ENCODE assay signal across 8 mouse cellular contexts in the genomic region with DNA sequence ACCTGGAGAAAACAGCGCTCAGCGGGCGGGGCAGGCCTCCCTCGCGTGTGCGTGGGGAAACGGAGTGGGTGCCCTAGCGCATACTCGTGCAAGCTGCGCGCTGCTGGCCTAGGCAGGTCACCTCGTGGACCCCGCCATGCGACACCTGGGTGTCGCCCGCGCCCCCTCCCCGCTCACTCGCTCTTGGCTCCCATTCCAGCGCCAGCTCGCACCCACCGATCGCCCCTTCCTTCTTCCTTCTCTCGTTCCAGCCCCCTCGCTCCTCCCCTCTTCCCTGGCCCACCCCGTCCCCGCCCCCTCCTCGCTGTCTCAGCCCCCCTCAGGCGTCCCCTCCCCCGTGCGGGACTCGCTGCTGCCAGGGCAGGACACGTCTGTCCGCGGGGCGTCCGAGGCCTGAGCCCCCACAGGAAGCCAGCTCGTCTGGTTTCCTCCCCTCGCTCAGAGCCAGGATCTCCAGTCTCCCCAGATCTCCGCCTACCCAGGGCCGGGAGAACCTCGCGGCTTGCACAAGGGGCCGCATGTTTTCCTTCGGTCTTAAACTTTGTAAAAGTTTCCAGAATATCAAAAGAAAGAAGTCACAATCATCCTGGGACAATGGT. TPM values are rescaled to one million over a fixed set of nuclear protein-coding genes. Genes with fewer than 3 reads are reported as not detected.
DNase-seq lines count a peak whose midpoint lies in the region; ATAC-seq and TF ChIP-seq lines count a peak whose summit lies in the region.

No protein-coding gene starts in this region.

- peak overlapping the region; percentile 60 for H3K9ac ChIP-seq in heart, postnatal 0 days (replicated peaks; ENCODE audit: low read depth, low read length)
- peak overlapping the region; percentile 79 for H3K9ac ChIP-seq in limb, embryonic 11.5 days (ENCODE audit: low read length)
- H3K9ac ChIP-seq in midbrain, embryonic 11.5 days (ENCODE audit: low read length) = peak overlapping the region; percentile 74

- H3K4me2 ChIP-seq in heart, postnatal 0 days (ENCODE audit: low read depth, low read length) = peak overlapping the region; percentile 90
- peak overlapping the region; percentile 60 for H3K4me2 ChIP-seq in limb, embryonic 11.5 days (ENCODE audit: low read depth, severe bottlenecking)
- H3K4me2 ChIP-seq in midbrain, embryonic 11.5 days = peak overlapping the region; percentile 99

- no peaks in the 10 kb centered on the region for H3K9me3 ChIP-seq in heart, postnatal 0 days (replicated peaks; ENCODE audit: control insufficient read depth, low read length)
- H3K9me3 ChIP-seq in limb, embryonic 11.5 days (ENCODE audit: control insufficient read depth, low read length) = no peaks in the 10 kb centered on the region
- no peaks in the 10 kb centered on the region for H3K9me3 ChIP-seq in midbrain, embryonic 11.5 days (ENCODE audit: control insufficient read depth, low read length)

- H3K27ac ChIP-seq in heart, postnatal 0 days (ENCODE audit: low read depth) = peak overlapping the region; percentile 68
- peak overlapping the region; percentile 77 for H3K27ac ChIP-seq in limb, embryonic 11.5 days (replicated peaks; ENCODE audit: low read depth, low read length)
- no peak overlapping the region for H3K27ac ChIP-seq in midbrain, embryonic 11.5 days (ENCODE audit: low read depth, low read length)

- H3K4me1 ChIP-seq in heart, postnatal 0 days (ENCODE audit: control insufficient read depth, insufficient read depth) = peaks cover 32% of the 10 kb centered on the region
- peaks cover 38% of the 10 kb centered on the region for H3K4me1 ChIP-seq in limb, embryonic 11.5 days (ENCODE audit: control insufficient read depth, insufficient read depth, low read length)
- H3K4me1 ChIP-seq in midbrain, embryonic 11.5 days (ENCODE audit: control insufficient read depth, insufficient read depth, low read length) = peaks cover 21% of the 10 kb centered on the region

- ATAC-seq in heart, postnatal 0 days (ENCODE audit: insufficient read depth, low read depth) = peak; percentile 75
- peak; percentile 70 for ATAC-seq in limb, embryonic 11.5 days (ENCODE audit: insufficient number of reproducible peaks, low FRiP score, low TSS enrichment, low read depth)
- ATAC-seq in midbrain, embryonic 11.5 days (ENCODE audit: low FRiP score) = peak; percentile 60

- TF ChIP-seq CTCF in heart, postnatal 0 days (IDR thresholded peaks at IDR 0.05; ENCODE audit: low read depth) = no peak

- TF ChIP-seq EP300 in heart, postnatal 0 days (IDR thresholded peaks at IDR 0.05; ENCODE audit: low read depth) = no peak

- peak overlapping the region; percentile 71 for H3K4me3 ChIP-seq in heart, postnatal 0 days (ENCODE audit: low read depth, low read length)
- peak overlapping the region; percentile 90 for H3K4me3 ChIP-seq in limb, embryonic 11.5 days (ENCODE audit: low read depth, low read length)
- peak overlapping the region; percentile 61 for H3K4me3 ChIP-seq in midbrain, embryonic 11.5 days (ENCODE audit: low read depth, low read length)

- peak; percentile 11 for DNase-seq in kidney, adult 18-20 months
- DNase-seq in kidney, adult 11 months = no peak
- DNase-seq in embryo, embryonic 9.5 days (ENCODE audit: extremely low spot score) = peak; percentile 84
- DNase-seq in heart, postnatal 0 days (ENCODE audit: low spot score) = no peak
- peak; percentile 84 for DNase-seq in limb, embryonic 11.5 days (ENCODE audit: low spot score)
- peak; percentile 97 for DNase-seq in midbrain, embryonic 11.5 days (ENCODE audit: low spot score, missing footprints)
- DNase-seq in thymus, postnatal 36 days = peak; percentile 20 to 37
- DNase-seq in spleen, postnatal 14 days (ENCODE audit: low spot score in 2 of 2) = no peak

- H3K36me3 ChIP-seq in heart, postnatal 0 days (replicated peaks; ENCODE audit: control insufficient read depth, insufficient read depth, low read length) = 0 out of 2 replicates have a peak, but pooled peaks cover 4% of the 10 kb centered on the region
- peaks cover 2% of the 10 kb centered on the region; the same call in 1 of the 2 replicates for H3K36me3 ChIP-seq in limb, embryonic 11.5 days (ENCODE audit: control insufficient read depth, insufficient read depth, low read length)
- H3K36me3 ChIP-seq in midbrain, embryonic 11.5 days (ENCODE audit: control insufficient read depth, insufficient read depth, low read length) = no peaks in the 10 kb centered on the region

- H3K27me3 ChIP-seq in heart, postnatal 0 days (ENCODE audit: control insufficient read depth, insufficient read depth, low read length) = peaks cover 11% of the 10 kb centered on the region; the same call in 1 of the 2 replicates
- peaks cover 14% of the 10 kb centered on the region for H3K27me3 ChIP-seq in limb, embryonic 11.5 days (ENCODE audit: control insufficient read depth, insufficient read depth, low read length)
- peaks cover 29% of the 10 kb centered on the region for H3K27me3 ChIP-seq in midbrain, embryonic 11.5 days (ENCODE audit: control insufficient read depth, insufficient read depth, low read length)

- 1% methylated on average over 44 of the region's 45 CpGs for WGBS in heart, postnatal 0 days
- WGBS in limb, embryonic 11.5 days = under 1% methylated on average over 38 of the region's 45 CpGs
- under 1% methylated on average over 43 of the region's 45 CpGs for WGBS in midbrain, embryonic 11.5 days

RNA-seq across cellular contexts. Expression of a gene that starts 1.4 kb away (rescaled TPM):
- 64.6 and 68.2 TPM in 2 replicates for total RNA-seq in heart, postnatal 0 days (2014; rRNA removed; ENCODE audit: low replicate concordance)
- polyA plus RNA-seq in heart, postnatal 0 days (2015; fragmentation: Nextera tagmentation; extraction: Ambion mirVana) = 6.2 and 6.7 TPM in 2 replicates
- polyA plus RNA-seq in limb, embryonic 11.5 days (2014; fragmentation: Nextera tagmentation; extraction: Ambion mirVana) = 56.4 and 100.0 TPM in 2 replicates
- 24.7 and 25.7 TPM in 2 replicates for polyA plus RNA-seq in midbrain, embryonic 11.5 days (2014; fragmentation: Nextera tagmentation; extraction: Ambion mirVana)

Comparison
In these comparisons a context has a peak if more than half of its experiments do, and no peak if none do; other contexts are left out.
1. DNase-seq: peak in kidney, adult 18-20 months (single experiment), embryo, embryonic 9.5 days (single experiment), limb, embryonic 11.5 days (single experiment), midbrain, embryonic 11.5 days (single experiment) and thymus, postnatal 36 days (2 of 2); none in kidney, adult 11 months (single experiment), heart, postnatal 0 days (single experiment) and spleen, postnatal 14 days (0 of 2).
2. Peak in every context shown above with its lines, with median percentiles within 50 percentile points of each other: ATAC-seq, H3K4me2 ChIP-seq, H3K4me3 ChIP-seq and H3K9ac ChIP-seq.